Mouse (Mus musculus) inflammation-experienced regulatory T-cells, adult 6 months (primary cell): ENCODE measurements around the gene Arl10. TPM values are rescaled to one million over a fixed set of nuclear protein-coding genes. Genes with fewer than 3 reads are reported as not detected.
A peak's percentile ranks its signal among the peaks of the same experiment; 100 is the strongest.

Experiments used
- ATAC-seq: one replicate; pipeline ENCODE4 v1.8.0; 2017
- polyA plus RNA-seq, 3 experiments: library from polyadenylated mRNA; unstranded; fragments of 100-300 nt; shearing (Covaris generic); gene quantifications; one replicate each; pipeline ENCODE4 v1.2.1; 2017

Gene Arl10
- polyA plus RNA-seq, 3 experiments from 2014 or later: 4.2 to 9.1 (median 4.2) TPM

GRCm38 (mm10) chr13:54621155-54621932 is 46.5 kb downstream of the Arl10 start, which contains the start of gene Faf2:
Faf2 (plus strand) TSS chr13:54621784.
- peak; percentile 94 for ATAC-seq

GRCm38 (mm10) chr13:54621960-54622521 is 47.2 kb downstream of the Arl10 start:
- peak; percentile 42 for ATAC-seq

- ATAC-seq: no peak
These were observed 54.3 kb downstream of the Arl10 start for GRCm38 (mm10) chr13:54629128-54629527.

Other genes starting within 250 kb of the Arl10 start
- not detected for gene Cplx2, start 203.7 kb upstream of the Arl10 start, polyA plus RNA-seq
- gene Thoc3, start 106.2 kb upstream of the Arl10 start, polyA plus RNA-seq: 10 to 100 TPM; 26.8 to 33.5 (median 32.7) TPM
- gene Simc1, start 71.2 kb upstream of the Arl10 start, polyA plus RNA-seq: 10 to 100 TPM in 2 of 3 experiments, 1 to 10 TPM in 1; 4.9 to 10.6 (median 10.0) TPM
- gene 4833439L19Rik, start 9.6 kb upstream of the Arl10 start, polyA plus RNA-seq: 10 to 100 TPM; 63.9 to 72.0 (median 71.8) TPM
- gene Nop16, start 15.1 kb downstream of the Arl10 start, polyA plus RNA-seq: 10 to 100 TPM; 53.6 to 63.9 (median 55.8) TPM
- gene Higd2a, start 15.2 kb downstream of the Arl10 start, polyA plus RNA-seq: 100 to 1,000 TPM; 101 to 139 (median 122) TPM
- gene Cltb, start 36.3 kb downstream of the Arl10 start, polyA plus RNA-seq: 10 to 100 TPM; 10.2 to 13.8 (median 11.3) TPM
- 10 to 100 TPM; 71.0 to 88.8 (median 87.8) TPM for gene Faf2, start 46.8 kb downstream of the Arl10 start, polyA plus RNA-seq
- 10 to 100 TPM; 24.3 to 29.6 (median 28.6) TPM for gene Rnf44, start 118.9 kb downstream of the Arl10 start, polyA plus RNA-seq
- not detected for gene Cdhr2, start 126.4 kb downstream of the Arl10 start, polyA plus RNA-seq
- not detected for gene Gprin1, start 174.9 kb downstream of the Arl10 start, polyA plus RNA-seq
- gene Sncb, start 191.6 kb downstream of the Arl10 start, polyA plus RNA-seq: 1 to 10 TPM in 1 of 3 experiments, under 1 TPM in 1, not detected in 1; 0.87 to 2.3 TPM
- gene Eif4e1b, start 209.0 kb downstream of the Arl10 start, polyA plus RNA-seq: not detected
- gene Tspan17, start 214.4 kb downstream of the Arl10 start, polyA plus RNA-seq: 1 to 10 TPM; 1.5 to 6.7 (median 2.2) TPM